7 mouse cellular contexts compared by ENCODE assay signal in the genomic region with DNA sequence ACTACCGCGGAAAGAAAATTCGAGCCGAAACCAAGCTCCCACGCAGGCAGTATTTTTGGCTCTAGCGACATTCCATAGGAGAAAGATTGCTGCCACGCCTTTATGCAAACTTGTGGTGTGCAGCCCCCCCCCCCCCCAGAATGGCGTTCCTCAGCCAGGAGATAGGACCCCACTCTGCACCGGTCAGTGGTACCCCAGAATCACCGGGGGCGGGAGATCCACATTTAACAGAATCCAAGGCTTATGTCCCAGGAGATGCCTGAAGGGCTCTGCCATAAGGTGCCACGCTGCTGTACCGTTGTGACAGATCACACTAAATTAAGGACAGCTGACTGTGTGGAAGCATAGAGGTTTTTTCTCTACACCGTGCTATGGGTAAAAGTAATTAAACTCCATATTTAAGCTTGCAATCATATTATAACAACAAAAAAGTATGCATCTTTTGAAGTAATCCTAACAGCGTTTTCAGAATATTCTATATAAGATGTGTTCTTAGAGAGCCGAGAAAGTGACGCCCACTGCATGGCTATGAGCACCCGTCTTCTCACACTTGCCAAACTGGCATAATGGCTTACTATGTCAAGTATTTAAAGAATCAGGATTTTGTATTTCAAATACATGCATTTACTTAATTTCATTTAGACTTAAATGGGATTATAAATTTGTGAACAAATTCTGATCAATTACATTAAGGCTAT.
DNase-seq lines count a peak whose midpoint lies in the region; ATAC-seq and TF ChIP-seq lines count a peak whose summit lies in the region.

No protein-coding gene starts in this region.

- no peak for DNase-seq in urinary bladder, postnatal 10 days (ENCODE audit: low spot score)
- DNase-seq in thymus, postnatal 36 days, result no peak

- peaks cover 8% of the 10 kb centered on the region for H3K27me3 ChIP-seq in megakaryocyte, embryonic 14.5 days (replicated peaks)
- H3K27me3 ChIP-seq in intestine, postnatal 0 days (replicated peaks; ENCODE audit: control insufficient read depth, insufficient read depth, low read length), result no peaks in the 10 kb centered on the region
- no peaks in the 10 kb centered on the region for H3K27me3 ChIP-seq in neural tube, embryonic 15.5 days (replicated peaks)

- peak overlapping the region; percentile 90 for H3K4me3 ChIP-seq in megakaryocyte, embryonic 14.5 days (replicated peaks)
- H3K4me3 ChIP-seq in embryonic fibroblast, embryonic 13.5 days (ENCODE audit: insufficient read depth, low read length), result peak overlapping the region; percentile 58
- peak overlapping the region; percentile 46 for H3K4me3 ChIP-seq in intestine, postnatal 0 days (ENCODE audit: low read depth, low read length)
- peak overlapping the region; percentile 46 for H3K4me3 ChIP-seq in neural tube, embryonic 15.5 days (replicated peaks)

- H3K9me3 ChIP-seq in megakaryocyte, embryonic 14.5 days, result no peaks in the 10 kb centered on the region
- H3K9me3 ChIP-seq in intestine, postnatal 0 days (ENCODE audit: control insufficient read depth), result no peaks in the 10 kb centered on the region
- H3K9me3 ChIP-seq in neural tube, embryonic 15.5 days (replicated peaks), result no peaks in the 10 kb centered on the region

- no peak for ATAC-seq in megakaryocyte, adult 5-6 weeks (ENCODE audit: poor library complexity, severe bottlenecking)
- no peak for ATAC-seq in intestine, postnatal 0 days
- ATAC-seq in neural tube, embryonic 15.5 days (ENCODE audit: low FRiP score), result peak; percentile 63

- TF ChIP-seq POLR2A in embryonic fibroblast, embryonic 13.5 days (IDR thresholded peaks at IDR 0.05; ENCODE audit: low read depth, low read length), result no peak

- no peaks in the 10 kb centered on the region for H3K36me3 ChIP-seq in megakaryocyte, embryonic 14.5 days (replicated peaks; ENCODE audit: low read length)
- no peaks in the 10 kb centered on the region for H3K36me3 ChIP-seq in intestine, postnatal 0 days (ENCODE audit: control insufficient read depth, insufficient read depth)
- H3K36me3 ChIP-seq in neural tube, embryonic 15.5 days, result no peaks in the 10 kb centered on the region

- H3K4me1 ChIP-seq in megakaryocyte, embryonic 14.5 days, result peaks cover 14% of the 10 kb centered on the region
- no peaks in the 10 kb centered on the region for H3K4me1 ChIP-seq in embryonic fibroblast, embryonic 13.5 days (ENCODE audit: control insufficient read depth, insufficient read depth, low read length)
- 0 out of 2 replicates have a peak, but pooled peaks cover 3% of the 10 kb centered on the region for H3K4me1 ChIP-seq in intestine, postnatal 0 days (replicated peaks; ENCODE audit: control insufficient read depth, insufficient read depth, low read length)
- peaks cover 41% of the 10 kb centered on the region for H3K4me1 ChIP-seq in neural tube, embryonic 15.5 days

- H3K27ac ChIP-seq in embryonic fibroblast, embryonic 13.5 days (ENCODE audit: insufficient read depth, low read length), result no peak overlapping the region
- no peak overlapping the region for H3K27ac ChIP-seq in intestine, postnatal 0 days (ENCODE audit: low read depth, low read length)
- peak overlapping the region; percentile 88 for H3K27ac ChIP-seq in neural tube, embryonic 15.5 days (replicated peaks)

- peak overlapping the region; percentile 85 for H3K4me2 ChIP-seq in intestine, postnatal 0 days (replicated peaks; ENCODE audit: low read depth)
- peak overlapping the region; percentile 77 for H3K4me2 ChIP-seq in neural tube, embryonic 15.5 days

- H3K9ac ChIP-seq in intestine, postnatal 0 days (ENCODE audit: low read depth, low read length), result 0 out of 2 replicates have a peak overlapping the region, but pooled peaks have one; percentile 27
- peak overlapping the region; percentile 51 for H3K9ac ChIP-seq in neural tube, embryonic 15.5 days (replicated peaks)

- WGBS in intestine, postnatal 0 days, result 14% methylated on average over 18 of the region's 18 CpGs
- WGBS in neural tube, embryonic 15.5 days, result 3% methylated on average over 18 of the region's 18 CpGs

- no peak for TF ChIP-seq CTCF in embryonic fibroblast, embryonic 13.5 days (IDR thresholded peaks at IDR 0.05; ENCODE audit: borderline replicate concordance, insufficient read depth, low read length)
- no peak for TF ChIP-seq CTCF in intestine, postnatal 0 days (IDR thresholded peaks at IDR 0.05; ENCODE audit: low read depth)
